Mouse (Mus musculus) CD8-positive naive resting alpha-beta T cell, adult 2 months (primary cell): ENCODE data around the gene Trappc10.
A peak's percentile ranks its signal among the peaks of the same experiment; 100 is the strongest.

Experiments used
- DNase-seq, 2 experiments: peaks; one replicate each; pipeline ENCODE4 v3.0.0; 2022; ENCODE audit warnings: low read depth in 2 of 2, low spot score in 2 of 2

The Trappc10 gene

GRCm38 (mm10) chr10:78259230-78259629 is 14.8 kb upstream of the Trappc10 start:
- DNase-seq, result no peak

- no peak for DNase-seq
These were observed 13.8 kb upstream of the Trappc10 start for GRCm38 (mm10) chr10:78258142-78258675.

DNA sequence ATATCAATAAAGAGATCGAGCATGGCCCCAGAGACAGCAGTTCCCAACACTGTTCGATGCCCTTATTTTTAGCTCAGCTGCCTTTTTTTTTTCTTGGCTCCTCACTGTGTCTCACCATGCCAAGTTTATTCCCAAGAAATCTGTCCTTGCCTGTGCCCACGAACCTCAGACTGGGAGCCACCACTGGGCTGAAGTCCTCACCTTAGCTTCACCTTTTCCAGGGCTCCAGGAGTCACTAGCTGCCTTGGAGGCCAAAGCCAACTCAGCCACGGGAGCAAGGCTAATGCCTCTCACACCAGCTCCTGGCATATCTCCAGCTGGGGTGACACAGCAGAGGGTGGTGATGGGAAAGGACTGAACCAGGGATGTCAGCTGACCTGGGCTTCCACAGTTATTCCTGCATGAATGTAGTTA is 11.2 kb upstream of the Trappc10 start:
- DNase-seq, result no peak

GRCm38 (mm10) chr10:78247206-78247605 is 2.8 kb upstream of the Trappc10 start:
- DNase-seq, result no peak

DNA sequence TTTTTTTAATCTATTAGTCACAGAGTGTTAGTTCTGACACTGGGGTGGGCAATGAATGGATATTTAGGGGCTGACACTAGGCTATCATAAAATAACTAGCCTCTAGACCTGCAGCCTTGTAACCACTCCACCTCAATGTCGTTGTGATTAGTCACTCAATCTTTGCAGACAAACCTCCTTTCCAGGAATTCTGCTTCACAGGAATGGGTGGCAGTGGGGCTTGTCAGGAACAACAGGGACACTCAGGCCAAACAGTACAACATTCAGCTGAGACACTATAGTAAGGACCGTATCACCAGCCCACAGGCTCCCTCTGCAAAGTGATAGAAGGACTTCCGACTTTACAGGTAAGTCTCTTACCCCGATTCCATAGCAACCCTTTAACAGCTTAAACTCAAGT is 2.3 kb upstream of the Trappc10 start:
- no peak for DNase-seq

DNA sequence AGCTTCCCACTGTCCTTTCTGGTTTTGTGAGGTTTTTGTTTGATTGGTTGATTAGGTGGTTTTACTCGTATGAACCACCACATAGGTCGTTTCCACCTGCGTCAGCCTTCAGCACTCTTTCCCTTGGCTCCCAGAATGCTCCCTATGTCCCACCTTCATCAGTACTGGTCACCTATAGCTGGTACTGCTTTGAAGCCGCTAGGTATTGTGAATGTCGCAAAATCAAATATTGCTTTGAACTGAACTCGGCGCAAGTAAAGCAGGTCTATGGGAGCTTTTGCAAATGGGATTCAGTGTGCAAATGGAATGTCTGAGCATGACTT is 745 bp upstream of the Trappc10 start:
- DNase-seq, result no peak

DNA sequence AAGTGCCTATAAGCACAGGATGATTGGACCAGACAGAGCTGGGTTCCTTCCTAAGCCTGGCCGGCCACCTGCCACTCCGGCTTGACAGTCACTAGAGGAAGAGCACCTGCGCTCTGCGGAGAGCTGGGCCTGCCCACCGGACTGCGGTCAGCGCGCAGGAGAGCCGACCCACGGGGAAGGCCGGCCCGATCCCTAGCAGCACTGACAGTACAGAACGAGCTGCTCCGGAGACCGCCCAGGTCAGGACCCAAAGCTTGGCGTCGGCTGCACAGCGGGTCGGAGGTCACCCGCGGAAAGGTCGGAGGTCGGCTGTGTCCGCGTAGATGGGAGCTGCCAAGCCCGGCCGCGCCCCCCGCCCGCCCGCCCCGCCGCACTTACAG is 393 bp downstream of the Trappc10 start:
- DNase-seq, result peak; percentile 24 to 32

DNA sequence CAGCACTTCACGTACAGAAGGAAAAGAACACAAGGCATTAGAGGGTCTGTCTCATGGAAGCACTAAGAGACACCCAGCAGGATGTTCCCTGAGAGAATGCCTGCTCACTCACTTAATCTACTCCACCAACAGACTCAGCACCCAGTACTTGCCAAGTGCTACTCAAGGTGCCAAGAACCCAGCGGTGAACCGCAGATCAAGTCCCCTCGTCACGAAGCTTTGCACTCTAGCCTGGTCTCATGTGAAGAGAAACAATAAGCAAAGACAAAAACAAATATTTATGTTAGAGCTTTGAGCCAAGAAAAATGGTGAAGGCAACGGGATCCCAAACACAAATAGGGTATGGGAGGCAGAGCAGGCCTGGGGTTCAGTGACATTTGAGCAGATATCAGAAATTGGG is 5.5 kb downstream of the Trappc10 start:
- DNase-seq, result no peak

DNA sequence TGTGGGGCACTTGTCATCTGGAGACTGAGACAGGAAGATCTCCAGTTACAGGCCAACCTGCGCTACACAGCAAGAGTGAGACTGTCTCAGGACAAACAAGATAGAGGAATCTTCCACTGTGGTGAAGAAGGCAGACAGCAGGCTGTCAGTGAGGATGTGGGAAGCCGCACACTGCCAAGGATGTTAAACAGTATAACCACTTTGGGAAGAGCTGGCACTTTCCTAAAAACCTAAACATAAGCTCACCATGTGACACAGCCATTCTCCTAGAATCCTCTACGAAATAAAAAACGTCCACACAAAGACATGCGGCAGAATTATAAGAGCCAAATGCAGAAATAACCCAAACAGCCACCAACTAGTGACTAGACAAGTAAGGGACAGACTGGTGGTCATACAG is 6.1 kb downstream of the Trappc10 start:
- DNase-seq, result no peak

GRCm38 (mm10) chr10:78237809-78238208 is 6.6 kb downstream of the Trappc10 start:
- DNase-seq, result no peak

DNA sequence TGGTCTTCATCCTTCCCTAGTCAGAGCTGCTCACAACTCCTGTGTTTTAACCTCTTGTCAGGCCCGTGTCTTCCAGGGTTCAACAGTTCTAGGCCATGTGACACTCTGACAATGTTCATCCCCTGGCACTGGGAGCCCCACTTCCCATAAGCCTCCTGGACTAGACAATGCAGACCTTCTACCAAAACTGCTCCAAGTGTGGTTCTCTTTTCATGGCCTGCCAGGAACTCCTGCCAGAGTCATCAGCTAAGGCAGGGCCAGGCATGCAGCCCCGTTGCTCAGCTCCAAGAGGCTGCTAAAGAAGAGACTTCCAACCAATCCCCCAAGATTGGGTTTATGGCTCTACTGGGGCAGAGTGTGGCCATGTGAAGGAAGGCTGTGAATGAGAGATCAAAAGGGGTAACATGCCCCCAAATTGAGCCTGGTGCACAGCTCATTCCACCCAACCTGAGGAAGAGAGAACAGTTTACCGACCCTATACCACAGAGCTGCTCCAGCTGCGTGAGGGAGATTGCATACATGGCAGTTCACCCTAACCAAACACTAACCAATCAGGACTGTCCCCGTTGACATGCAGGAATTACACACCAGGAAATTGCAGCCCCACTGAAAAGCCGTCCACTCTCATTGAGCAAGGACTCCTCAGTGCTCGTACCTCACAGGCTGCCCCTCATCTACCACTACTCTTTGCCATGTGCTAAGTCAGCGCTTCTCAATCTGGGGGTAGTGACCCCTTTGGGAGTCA is 7.4 kb downstream of the Trappc10 start:
- DNase-seq, result no peak

GRCm38 (mm10) chr10:78233756-78234155 is 10.7 kb downstream of the Trappc10 start:
- DNase-seq, result no peak

DNA sequence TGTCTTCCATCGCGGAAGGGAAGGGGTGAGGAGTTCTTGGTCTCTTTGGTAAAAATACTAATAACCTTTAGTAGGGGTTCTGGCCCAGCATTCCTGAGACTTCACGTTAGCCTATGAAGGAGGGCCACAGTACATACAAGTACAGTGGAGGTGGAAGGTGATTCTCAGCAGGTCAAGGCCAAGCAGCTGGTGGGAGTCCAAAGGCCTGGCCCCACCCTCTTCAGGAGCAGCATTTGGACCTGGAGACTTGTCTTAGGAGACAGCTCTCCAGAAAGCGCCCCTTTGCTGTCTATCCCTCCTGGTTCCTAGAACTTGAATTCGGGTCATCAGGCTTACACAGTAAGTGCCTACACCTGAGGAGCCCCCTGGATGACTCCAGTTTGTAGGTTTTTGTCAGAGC is 11.3 kb downstream of the Trappc10 start:
- no peak for DNase-seq

GRCm38 (mm10) chr10:78232301-78232980 is 12.0 kb downstream of the Trappc10 start:
- DNase-seq, result no peak

- DNase-seq, result no peak
These were observed 15.9 kb downstream of the Trappc10 start for GRCm38 (mm10) chr10:78228560-78228928.

GRCm38 (mm10) chr10:78227875-78228559 is 16.4 kb downstream of the Trappc10 start:
- no peak for DNase-seq

DNA sequence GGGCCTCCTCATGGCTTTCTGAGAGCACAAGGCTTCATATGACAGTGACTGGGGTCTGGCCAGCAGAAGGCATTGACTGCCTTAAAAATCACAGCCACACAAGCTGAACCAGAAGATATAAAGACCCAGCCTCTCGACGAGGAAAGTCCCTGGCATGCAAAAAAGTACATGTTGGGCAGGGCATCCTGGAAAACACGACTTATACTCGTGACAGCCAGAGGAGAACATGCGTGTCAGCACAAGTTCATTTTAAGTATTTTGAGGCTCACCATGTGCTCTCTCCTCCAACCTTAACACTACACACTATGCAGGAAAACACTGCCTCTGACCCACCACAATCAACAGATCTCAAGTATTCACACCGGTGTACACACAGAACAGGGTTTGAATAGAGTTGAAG is 20.3 kb downstream of the Trappc10 start:
- DNase-seq, result no peak

DNA sequence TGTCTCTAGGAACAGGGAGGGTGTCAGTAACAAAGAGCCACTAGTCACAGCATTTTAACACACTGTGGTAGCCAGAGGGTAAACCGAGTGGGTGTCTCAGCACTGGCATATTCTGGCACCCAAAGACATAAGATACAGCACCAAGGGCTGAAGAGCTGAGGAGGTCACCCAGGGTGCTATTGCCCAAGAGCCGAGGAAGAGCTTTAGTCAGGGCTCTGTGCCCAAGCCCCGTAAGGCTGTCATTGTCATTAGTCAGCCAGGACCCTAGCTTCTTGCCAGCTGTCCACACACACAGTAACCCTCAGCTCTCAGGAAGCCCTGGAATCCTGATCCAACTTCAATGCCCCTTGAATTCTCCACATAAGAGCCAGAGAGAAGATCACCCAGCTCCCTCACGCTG is 21.5 kb downstream of the Trappc10 start:
- no peak for DNase-seq

DNA sequence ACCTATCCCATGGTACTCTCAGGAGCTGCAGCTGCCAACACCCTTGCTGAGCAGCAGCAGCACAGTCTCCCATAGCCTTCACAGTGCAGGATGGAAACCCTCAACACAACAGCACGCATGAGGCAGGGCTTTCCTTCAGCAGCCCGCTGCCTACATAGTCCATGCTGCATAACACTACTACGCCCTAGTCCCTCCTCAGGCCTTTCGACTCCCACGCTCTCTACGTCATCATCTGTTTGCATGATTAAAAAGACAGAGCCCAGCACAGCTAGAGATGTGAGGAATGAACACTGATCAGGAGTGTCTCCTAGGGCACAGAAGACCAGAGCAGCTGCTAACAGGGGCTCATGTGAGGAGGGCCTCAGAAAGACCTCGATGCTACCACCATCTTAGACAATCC is 23.1 kb downstream of the Trappc10 start:
- no peak for DNase-seq

GRCm38 (mm10) chr10:78219528-78219927 is 24.9 kb downstream of the Trappc10 start:
- DNase-seq, result no peak

- DNase-seq, result no peak
These were observed 25.9 kb downstream of the Trappc10 start for GRCm38 (mm10) chr10:78218576-78218975.

GRCm38 (mm10) chr10:78216376-78217083 is 27.9 kb downstream of the Trappc10 start:
- DNase-seq, result no peak
